In genomic region chr14:122876163-122876562, GRCm38 (mm10) we compare ENCODE assay signal across 9 mouse cellular contexts. TPM values are rescaled to one million over a fixed set of nuclear protein-coding genes. Genes with fewer than 3 reads are reported as not detected.
A peak's percentile ranks its signal among the peaks of the same experiment; 100 is the strongest.
DNase-seq lines count a peak whose midpoint lies in the region; ATAC-seq and TF ChIP-seq lines count a peak whose summit lies in the region.
"Had no signal": no experiment of that assay in that cellular context is flagged by ENCODE, and none has a peak within 500 bp of the region (broad histone marks: within the 10 kb centered on the region; RNA-seq: fewer than 3 reads in every experiment).

No protein-coding gene starts in this region.

- TF ChIP-seq RAD21 in CH12.LX (IDR thresholded peaks at IDR 0.05; ENCODE audit: low read depth, low read length), result peak; percentile 96

- H3K9ac ChIP-seq in CH12.LX (ENCODE audit: insufficient read depth, low read depth), result no peak overlapping the region
- no peak overlapping the region for H3K9ac ChIP-seq in heart, embryonic 12.5 days
- H3K9ac ChIP-seq in kidney, postnatal 0 days (ENCODE audit: low read depth, low read length), result no peak overlapping the region
- H3K9ac ChIP-seq in liver, embryonic 13.5 days, result no peak overlapping the region
- H3K9ac ChIP-seq in neural tube, embryonic 13.5 days, result 0 out of 2 replicates have a peak overlapping the region, but pooled peaks have one; percentile 52
- H3K9ac ChIP-seq in stomach, postnatal 0 days (ENCODE audit: low read length), result no peak overlapping the region
- H3K9ac ChIP-seq: liver, embryonic 15.5 days had no signal

- DNase-seq in CH12.LX (ENCODE audit: extremely low read depth), result peak; percentile 73
- DNase-seq in brain, embryonic 14.5 days (ENCODE audit: low read depth), result peak; percentile 96
- peak; percentile 19 for DNase-seq in fibroblast of lung, adult 2 months (ENCODE audit: low read depth)
- peak; percentile 94 for DNase-seq in kidney, postnatal 0 days (ENCODE audit: low spot score)
- DNase-seq in liver, embryonic 13.5 days, result peak; percentile 22
- peak; percentile 75 for DNase-seq in stomach, postnatal 0 days (ENCODE audit: low spot score)

- peak; percentile 76; the same call in 1 of the 2 replicates for ATAC-seq in heart, embryonic 12.5 days (ENCODE audit: insufficient number of reproducible peaks, low FRiP score)
- ATAC-seq in kidney, postnatal 0 days (replicated peaks; ENCODE audit: low FRiP score, low read depth), result peak; percentile 88
- ATAC-seq in liver, embryonic 13.5 days (ENCODE audit: low read depth), result no peak
- peak; percentile 91 for ATAC-seq in neural tube, embryonic 13.5 days (ENCODE audit: low read depth)
- ATAC-seq in stomach, postnatal 0 days (ENCODE audit: low FRiP score, low TSS enrichment), result peak; percentile 84; the same call in 1 of the 2 replicates

- no peak for TF ChIP-seq POLR2A in CH12.LX (IDR thresholded peaks at IDR 0.05; ENCODE audit: low read depth, low read length)
- TF ChIP-seq POLR2A in brain, embryonic 14.5 days (IDR thresholded peaks at IDR 0.05; ENCODE audit: borderline replicate concordance, extremely low read depth, insufficient read depth, insufficient read length, poor library complexity, severe bottlenecking), result no peak

- peaks cover 9 to 18% of the 10 kb centered on the region in 2 experiments for H3K36me3 ChIP-seq in CH12.LX (replicated peaks in 1 of 2; ENCODE audit: control insufficient read depth in 1 of 2, insufficient read depth in 1 of 2, low read length in 1 of 2)
- no peaks in the 10 kb centered on the region for H3K36me3 ChIP-seq in heart, embryonic 12.5 days
- H3K36me3 ChIP-seq in kidney, postnatal 0 days (ENCODE audit: insufficient read depth, low read length), result no peaks in the 10 kb centered on the region
- no peaks in the 10 kb centered on the region for H3K36me3 ChIP-seq in liver, embryonic 13.5 days
- H3K36me3 ChIP-seq in neural tube, embryonic 13.5 days, result no peaks in the 10 kb centered on the region
- no peaks in the 10 kb centered on the region for H3K36me3 ChIP-seq in stomach, postnatal 0 days (ENCODE audit: control insufficient read depth, insufficient read depth, low read length)
- H3K36me3 ChIP-seq: liver, embryonic 15.5 days had no signal

- H3K79me2 ChIP-seq in CH12.LX (replicated peaks; ENCODE audit: control insufficient read depth, extremely low read depth, insufficient read depth, poor library complexity, severe bottlenecking), result no peaks in the 10 kb centered on the region

- TF ChIP-seq EP300 in CH12.LX (IDR thresholded peaks at IDR 0.05; ENCODE audit: low read length), result no peak
- TF ChIP-seq EP300 in stomach, postnatal 0 days (optimal IDR thresholded peaks at IDR 0.05), result no peak

- no peak overlapping the region for H3K27ac ChIP-seq in CH12.LX (ENCODE audit: insufficient read depth, low read depth)
- H3K27ac ChIP-seq in heart, embryonic 12.5 days (ENCODE audit: poor library complexity, severe bottlenecking), result no peak overlapping the region
- no peak overlapping the region for H3K27ac ChIP-seq in kidney, postnatal 0 days
- H3K27ac ChIP-seq in liver, embryonic 13.5 days, result no peak overlapping the region
- no peak overlapping the region for H3K27ac ChIP-seq in neural tube, embryonic 13.5 days (replicated peaks)
- no peak overlapping the region for H3K27ac ChIP-seq in stomach, postnatal 0 days (replicated peaks)
- H3K27ac ChIP-seq: liver, embryonic 15.5 days had no signal

- no peak overlapping the region for H3K4me2 ChIP-seq in CH12.LX (ENCODE audit: insufficient read depth, low read depth, poor library complexity, severe bottlenecking)
- H3K4me2 ChIP-seq in heart, embryonic 12.5 days, result no peak overlapping the region
- no peak overlapping the region for H3K4me2 ChIP-seq in kidney, postnatal 0 days (ENCODE audit: low read length)
- no peak overlapping the region for H3K4me2 ChIP-seq in liver, embryonic 13.5 days
- H3K4me2 ChIP-seq in neural tube, embryonic 13.5 days, result no peak overlapping the region
- H3K4me2 ChIP-seq in stomach, postnatal 0 days (replicated peaks; ENCODE audit: low read depth), result no peak overlapping the region
- H3K4me2 ChIP-seq: liver, embryonic 15.5 days had no signal

- WGBS in heart, embryonic 12.5 days, result 5% methylated on average over 6 of the region's 6 CpGs
- 2% methylated on average over 6 of the region's 6 CpGs for WGBS in kidney, postnatal 0 days
- WGBS in liver, embryonic 13.5 days (ENCODE audit: insufficient replicate concordance), result 8% methylated on average over 6 of the region's 6 CpGs
- WGBS in neural tube, embryonic 13.5 days, result 3% methylated on average over 6 of the region's 6 CpGs
- 2% methylated on average over 6 of the region's 6 CpGs for WGBS in stomach, postnatal 0 days

- H3K4me1 ChIP-seq in CH12.LX (ENCODE audit: control insufficient read depth in 1 of 2, insufficient read depth in 2 of 2), result peaks cover 0 to 8% of the 10 kb centered on the region in 2 experiments; a peak in 2 of 4 replicates
- peaks cover 24% of the 10 kb centered on the region for H3K4me1 ChIP-seq in heart, embryonic 12.5 days (replicated peaks)
- no peaks in the 10 kb centered on the region for H3K4me1 ChIP-seq in kidney, postnatal 0 days (replicated peaks; ENCODE audit: insufficient read depth, low read length)
- H3K4me1 ChIP-seq in liver, embryonic 13.5 days (replicated peaks), result no peaks in the 10 kb centered on the region
- H3K4me1 ChIP-seq in neural tube, embryonic 13.5 days (replicated peaks), result peaks cover 49% of the 10 kb centered on the region
- H3K4me1 ChIP-seq in stomach, postnatal 0 days (replicated peaks; ENCODE audit: control insufficient read depth, insufficient read depth), result no peaks in the 10 kb centered on the region
- H3K4me1 ChIP-seq: liver, embryonic 15.5 days had no signal

- TF ChIP-seq CTCF in CH12.LX (conservative IDR thresholded peaks at IDR 0.05 in 1 of 2, IDR thresholded peaks at IDR 0.05 in 1 of 2; ENCODE audit: low read depth in 2 of 2, low read length in 2 of 2), result peak; percentile 90 to 94
- peak; percentile 99 for TF ChIP-seq CTCF in brain, embryonic 14.5 days (IDR thresholded peaks at IDR 0.05; ENCODE audit: borderline replicate concordance, extremely low read depth, insufficient read depth, insufficient read length)
- TF ChIP-seq CTCF in kidney, postnatal 0 days (IDR thresholded peaks at IDR 0.05; ENCODE audit: low read depth), result peak; percentile 97
- peak; percentile 99 for TF ChIP-seq CTCF in stomach, postnatal 0 days (IDR thresholded peaks at IDR 0.05; ENCODE audit: low read depth)

- dilution Hi-C loops in CH12.LX (cut with MboI; ENCODE audit: extremely low pct_ligation_motif_present, extremely low pct_unique_long_range_greater_than_20kb, low sequenced_read_pairs), result no loop called here

- no peaks in the 10 kb centered on the region for H3K9me3 ChIP-seq in CH12.LX (replicated peaks; ENCODE audit: low read length)
- no peaks in the 10 kb centered on the region for H3K9me3 ChIP-seq in heart, embryonic 12.5 days (replicated peaks)
- no peaks in the 10 kb centered on the region for H3K9me3 ChIP-seq in kidney, postnatal 0 days (replicated peaks; ENCODE audit: low read length)
- no peaks in the 10 kb centered on the region for H3K9me3 ChIP-seq in liver, embryonic 13.5 days (replicated peaks)
- H3K9me3 ChIP-seq in neural tube, embryonic 13.5 days, result no peaks in the 10 kb centered on the region
- no peaks in the 10 kb centered on the region for H3K9me3 ChIP-seq in stomach, postnatal 0 days (ENCODE audit: control insufficient read depth, low read length)
- H3K9me3 ChIP-seq: liver, embryonic 15.5 days had no signal

- in situ Hi-C loops in CH12.LX (cut with MboI; ENCODE audit: low pct_ligation_motif_present, low pct_unique_long_range_greater_than_20kb, low sequenced_read_pairs), result loop anchor here (25.0 kb wide), 2 partner anchors 364 to 664 kb away; no protein-coding TSS in a partner anchor

- H3K4me3 ChIP-seq in CH12.LX (replicated peaks in 1 of 3; ENCODE audit: low read depth in 2 of 3, low read length in 2 of 3, poor library complexity in 1 of 3), result no peak overlapping the region
- H3K4me3 ChIP-seq in heart, embryonic 12.5 days, result no peak overlapping the region
- no peak overlapping the region for H3K4me3 ChIP-seq in kidney, postnatal 0 days (replicated peaks; ENCODE audit: low read depth, low read length)
- H3K4me3 ChIP-seq in liver, embryonic 13.5 days (replicated peaks), result no peak overlapping the region
- H3K4me3 ChIP-seq in neural tube, embryonic 13.5 days, result no peak overlapping the region
- H3K4me3 ChIP-seq in stomach, postnatal 0 days (ENCODE audit: low read depth, low read length), result no peak overlapping the region
- H3K4me3 ChIP-seq: liver, embryonic 15.5 days had no signal

- no peaks in the 10 kb centered on the region for H3K27me3 ChIP-seq in CH12.LX (replicated peaks)
- no peaks in the 10 kb centered on the region for H3K27me3 ChIP-seq in heart, embryonic 12.5 days (replicated peaks)
- no peaks in the 10 kb centered on the region for H3K27me3 ChIP-seq in kidney, postnatal 0 days (ENCODE audit: insufficient read depth, low read length)
- H3K27me3 ChIP-seq in liver, embryonic 13.5 days, result no peaks in the 10 kb centered on the region
- H3K27me3 ChIP-seq in neural tube, embryonic 13.5 days, result peaks cover 26% of the 10 kb centered on the region
- no peaks in the 10 kb centered on the region for H3K27me3 ChIP-seq in stomach, postnatal 0 days (ENCODE audit: control insufficient read depth, insufficient read depth, low read length)
- H3K27me3 ChIP-seq: liver, embryonic 15.5 days had no signal

TF ChIP-seq in CH12.LX, 34 proteins besides CTCF, POLR2A, EP300 and RAD21:
- TF ChIP-seq IRF4 (IDR thresholded peaks at IDR 0.05; ENCODE audit: low read depth, low read length) (0 out of 2 replicates have a peak, but pooled peaks have one; percentile 8), JUN (IDR thresholded peaks at IDR 0.05; ENCODE audit: insufficient read depth, low read depth, low read length) (no peak), ZC3H11A (IDR thresholded peaks at IDR 0.05; ENCODE audit: low read depth, low read length) (peak; percentile 68), SMC3 (IDR thresholded peaks at IDR 0.05; ENCODE audit: low read depth, low read length) (peak; percentile 91)

RNA-seq across cellular contexts. Expression of gene Ggact, which starts 37.4 kb away (rescaled TPM):
- total RNA-seq in CH12.LX (2012; rRNA removed) (37.4 and 40.3 TPM in 2 replicates), CH12.LX (2014; rRNA removed) (29.6 and 30.6 TPM in 2 replicates)
- 31.7 and 33.8 TPM in 2 replicates for polyA plus RNA-seq in CH12.LX (2012; ENCODE audit: insufficient read length, low read depth)
- 6.1 and 8.4 TPM in 2 replicates for polyA plus RNA-seq in brain, embryonic 14.5 days (2012; rRNA removed)
- 11.5 and 12.3 TPM in 2 replicates for polyA plus RNA-seq in heart, embryonic 12.5 days (2016; fragmentation: Nextera tagmentation; extraction: Ambion mirVana)
- polyA plus RNA-seq in kidney, postnatal 0 days (2015; fragmentation: Nextera tagmentation; extraction: Ambion mirVana), result 41.1 and 43.9 TPM in 2 replicates
- 16.0 and 20.7 TPM in 2 replicates for polyA plus RNA-seq in liver, embryonic 13.5 days (2015; fragmentation: Nextera tagmentation; extraction: Ambion mirVana)
- polyA plus RNA-seq in neural tube, embryonic 13.5 days (2015; fragmentation: Nextera tagmentation; extraction: Ambion mirVana), result 6.5 and 9.4 TPM in 2 replicates
- polyA plus RNA-seq in stomach, postnatal 0 days (2015; fragmentation: Nextera tagmentation; extraction: Ambion mirVana), result 54.3 and 59.3 TPM in 2 replicates

Comparison
In these comparisons a context has a peak if more than half of its experiments do, and no peak if none do; other contexts are left out.
1. DNase-seq: peak in every context shown above with its lines; median percentile 96 in brain, embryonic 14.5 days; 94 in kidney, postnatal 0 days; 75 in stomach, postnatal 0 days; 73 in CH12.LX; 22 in liver, embryonic 13.5 days; 19 in fibroblast of lung, adult 2 months.